Mouse (Mus musculus): ENCODE measurements around the gene Hpn.

- TF ChIP-seq CTCF (IDR thresholded peaks at IDR 0.05; ENCODE audit: borderline replicate concordance, extremely low read depth, insufficient read depth, insufficient read length) (no peak), POLR2A (IDR thresholded peaks at IDR 0.05; ENCODE audit: borderline replicate concordance, extremely low read depth, insufficient read depth, insufficient read length, poor library complexity, severe bottlenecking) (no peak)
Observed at GRCm38 (mm10) chr7:31100786-31101185, 14.3 kb downstream of the Hpn start.

All from brain, embryonic 14.5 days (tissue).